In genomic region chr14:55884166-55884565, GRCm38 (mm10) we compare ENCODE assay signal across 8 mouse cellular contexts. TPM values are rescaled to one million over a fixed set of nuclear protein-coding genes. Genes with fewer than 3 reads are reported as not detected.
DNase-seq lines count a peak whose midpoint lies in the region; ATAC-seq and TF ChIP-seq lines count a peak whose summit lies in the region.

Cbln3 (minus strand) TSS chr14:55884392.

- H3K27ac ChIP-seq in lung, embryonic 14.5 days (ENCODE audit: low read depth): peak within 1 kb of the TSS; percentile 97

- peak; percentile 29 to 52 for DNase-seq in spleen, postnatal 10 days (ENCODE audit: low spot score in 2 of 2)
- DNase-seq in spleen, adult 18-20 months: no peak
- peak; percentile 100 for DNase-seq in cerebellum, adult 9-10 months
- peak; percentile 98 for DNase-seq in heart, adult 11 months
- DNase-seq in kidney, adult 11 months: peak; percentile 72
- peak; percentile 86 for DNase-seq in lung, embryonic 14.5 days
- DNase-seq in ovary, postnatal 36 days (ENCODE audit: low spot score): peak; percentile 80
- no peak for DNase-seq in layer of hippocampus, adult 11-12 months (ENCODE audit: low spot score)

- H3K9me3 ChIP-seq in lung, embryonic 14.5 days (ENCODE audit: low read depth, low read length): no peaks in the 10 kb centered on the region

- H3K36me3 ChIP-seq in lung, embryonic 14.5 days (ENCODE audit: insufficient read depth): peaks cover 31% of the 10 kb centered on the region

- H3K4me2 ChIP-seq in lung, embryonic 14.5 days: peak within 1 kb of the TSS; percentile 74

- peaks cover 10% of the 10 kb centered on the region; the same call in 1 of the 2 replicates for H3K4me1 ChIP-seq in lung, embryonic 14.5 days (ENCODE audit: insufficient read depth)

- peak within 1 kb of the TSS; percentile 86 for H3K9ac ChIP-seq in lung, embryonic 14.5 days

- no peak for TF ChIP-seq CTCF in lung, embryonic 14.5 days (IDR thresholded peaks at IDR 0.05; ENCODE audit: low read depth)

- peak; percentile 64 for ATAC-seq in lung, embryonic 14.5 days (ENCODE audit: insufficient read depth)

- H3K4me3 ChIP-seq in lung, embryonic 14.5 days (ENCODE audit: low read depth, low read length): peak within 1 kb of the TSS; percentile 67

- H3K27me3 ChIP-seq in lung, embryonic 14.5 days (ENCODE audit: insufficient read depth, low read length): no peaks in the 10 kb centered on the region

- WGBS in lung, embryonic 14.5 days: 24% methylated on average over 4 of the region's 4 CpGs

RNA-seq across cellular contexts. Expression of gene Cbln3, which starts in this region (rescaled TPM):
- 1.4 and 1.9 TPM in 2 replicates for polyA plus RNA-seq in lung, embryonic 14.5 days (2014; fragmentation: Nextera tagmentation; extraction: Ambion mirVana)

Comparison
In these comparisons a context has a peak if more than half of its experiments do, and no peak if none do; other contexts are left out.
1. DNase-seq: peak in spleen, postnatal 10 days (2 of 2), cerebellum, adult 9-10 months (single experiment), heart, adult 11 months (single experiment), kidney, adult 11 months (single experiment), lung, embryonic 14.5 days (single experiment) and ovary, postnatal 36 days (single experiment); none in spleen, adult 18-20 months (0 of 2) and layer of hippocampus, adult 11-12 months (single experiment).